Mouse (Mus musculus) liver, adult 2 months (tissue): ENCODE measurements around the gene Fam168a. TPM values are rescaled to one million over a fixed set of nuclear protein-coding genes. Genes with fewer than 3 reads are reported as not detected.

ENCODE experiments used
- DNase-seq: peaks from one replicate; pipeline ENCODE4 v3.0.0-alpha.2; 2011; ENCODE audit warnings: low read depth, low spot score; ENCODE audit errors: extremely low read depth
- H3K27ac ChIP-seq: fragments of 200-500 bp; replicated peaks from 2 replicates; pipeline ENCODE4 v1.5.1; 2012; ENCODE audit warnings: low read depth, mild to moderate bottlenecking, control low read depth, inconsistent platforms, low read length; ENCODE audit not compliant: insufficient read depth
- H3K27me3 ChIP-seq: fragments of 200-500 bp; 2 replicates; pipeline ENCODE4 v1.6.1; 2012; ENCODE audit warnings: mild to moderate bottlenecking, moderate library complexity, low read length, inconsistent platforms; ENCODE audit not compliant: control insufficient read depth, insufficient read depth
- H3K36me3 ChIP-seq: fragments of 200-500 bp; 2 replicates; pipeline ENCODE4 v1.6.1; 2012; ENCODE audit warnings: low read length, inconsistent platforms; ENCODE audit not compliant: control insufficient read depth, insufficient read depth
- H3K4me1 ChIP-seq: fragments of 200-500 bp; 2 replicates; pipeline ENCODE4 v1.6.1; 2011; ENCODE audit warnings: low read length; ENCODE audit not compliant: control insufficient read depth, insufficient read depth
- H3K4me3 ChIP-seq: fragments of 200-500 bp; 2 replicates; pipeline ENCODE4 v1.5.1; 2011; ENCODE audit warnings: low read depth, mild to moderate bottlenecking, control low read depth, low read length, moderate library complexity; ENCODE audit not compliant: insufficient read depth
- H3K79me2 ChIP-seq: fragments of 200-500 bp; 2 replicates; pipeline ENCODE4 v1.6.1; 2012; ENCODE audit warnings: inconsistent platforms, mild to moderate bottlenecking, low read length, moderate library complexity; ENCODE audit not compliant: control insufficient read depth, insufficient read depth
- H3K9ac ChIP-seq: fragments of 200-500 bp; 2 replicates; pipeline ENCODE4 v1.6.1; 2012; ENCODE audit warnings: low read depth, mild to moderate bottlenecking, control low read depth, inconsistent platforms, low read length
- CTCF ChIP-seq: fragments of 200-500 bp; IDR thresholded peaks from 2 replicates; pipeline ENCODE4 v1.5.1; 2011; ENCODE audit warnings: low read depth, low read length, control low read depth
- POLR2A ChIP-seq: fragments of 200-500 bp; IDR thresholded peaks from 2 replicates; pipeline ENCODE4 v1.6.1; 2011; ENCODE audit warnings: low read length, control low read depth; ENCODE audit not compliant: insufficient read depth; ENCODE audit errors: extremely low read depth
- WGBS: fragments of 180-500 bp; shearing (Covaris S2); methylation state at CpG from one replicate; pipeline ENCODE4 v1.1.7; 2018; 5-methylcytosine and 5-hydroxymethylcytosine counted together
- polyA plus RNA-seq: library from polyadenylated mRNA; depleted of rRNA; stranded (reverse); fragments of >200 nt; gene quantifications from 2 replicates; pipeline ENCODE4 v1.2.3, GENCODE M21; 2012
- total RNA-seq: library from RNA; depleted of rRNA; stranded (reverse); fragments of >200 nt; gene quantifications from 2 replicates; pipeline ENCODE4 v1.2.3, GENCODE M21; 2014

Fam168a gene
- total and polyA plus RNA-seq, 2 experiments: 7.4 to 32.0 TPM

- WGBS: under 1% methylated on average over 91 of the region's 91 CpGs
- Histone ChIP-seq H3K4me1 (peaks cover 2% of the 10 kb centered on the region; the same call in 1 of the 2 replicates), H3K4me3 (peak within 1 kb of the TSS; percentile 59), H3K36me3 (no peaks in the 10 kb centered on the region), H3K27ac (no peak within 1 kb of the TSS), H3K9ac (peak within 1 kb of the TSS; percentile 68), H3K79me2 (no peaks in the 10 kb centered on the region), H3K27me3 (no peaks in the 10 kb centered on the region)
- TF ChIP-seq CTCF: peak; percentile 87
- peak; percentile 28; the same call in 1 of the 2 replicates for TF ChIP-seq POLR2A
- peak; percentile 58 for DNase-seq
Observed at GRCm38 (mm10) chr7:100862828-100863638, 156.6 kb downstream of the Fam168a start, which contains the start of gene Relt. Gene Relt (minus strand): TSS chr7:100863446.

GRCm38 (mm10) chr7:100866675-100867074 is 160.2 kb downstream of the Fam168a start:
- H3K4me1 ChIP-seq: peaks cover 4% of the 10 kb centered on the region; the same call in 1 of the 2 replicates
- peak; percentile 34 for DNase-seq
- WGBS: under 1% methylated on average over 3 of the region's 3 CpGs
- no peak overlapping the region for H3K9ac ChIP-seq
- no peaks in the 10 kb centered on the region for H3K36me3 ChIP-seq
- H3K79me2 ChIP-seq: no peaks in the 10 kb centered on the region
- H3K27me3 ChIP-seq: no peaks in the 10 kb centered on the region
- TF ChIP-seq POLR2A (no peak), CTCF (peak; percentile 60)
- no peak overlapping the region for H3K27ac ChIP-seq
- no peak overlapping the region for H3K4me3 ChIP-seq

GRCm38 (mm10) chr7:100867561-100867960 is 161.1 kb downstream of the Fam168a start:
- no peak overlapping the region for H3K4me3 ChIP-seq
- H3K4me1 ChIP-seq: peaks cover 4% of the 10 kb centered on the region; the same call in 1 of the 2 replicates
- H3K36me3 ChIP-seq: no peaks in the 10 kb centered on the region
- no peaks in the 10 kb centered on the region for H3K79me2 ChIP-seq
- H3K27ac ChIP-seq: no peak overlapping the region
- no peak for DNase-seq
- TF ChIP-seq CTCF: no peak
- no peak for TF ChIP-seq POLR2A
- H3K27me3 ChIP-seq: no peaks in the 10 kb centered on the region
- WGBS: 77% methylated on average over 2 of the region's 2 CpGs
- no peak overlapping the region for H3K9ac ChIP-seq

GRCm38 (mm10) chr7:100868551-100868950 is 162.1 kb downstream of the Fam168a start:
- H3K4me3 ChIP-seq: no peak overlapping the region
- WGBS: 79% methylated on average over 4 of the region's 4 CpGs
- no peaks in the 10 kb centered on the region for H3K79me2 ChIP-seq
- no peak overlapping the region for H3K9ac ChIP-seq
- no peak for DNase-seq
- no peaks in the 10 kb centered on the region for H3K36me3 ChIP-seq
- no peak overlapping the region for H3K27ac ChIP-seq
- TF ChIP-seq CTCF: no peak
- no peak for TF ChIP-seq POLR2A
- H3K4me1 ChIP-seq: peaks cover 2% of the 10 kb centered on the region; the same call in 1 of the 2 replicates
- H3K27me3 ChIP-seq: no peaks in the 10 kb centered on the region

- H3K27me3 ChIP-seq: no peaks in the 10 kb centered on the region
- peaks cover 2% of the 10 kb centered on the region; the same call in 1 of the 2 replicates for H3K4me1 ChIP-seq
- WGBS: 92% methylated on average over 8 of the region's 8 CpGs
Observed at GRCm38 (mm10) chr7:100869877-100870629, 163.6 kb downstream of the Fam168a start.

More at GRCm38 (mm10) chr7:100869877-100870629, 163.6 kb downstream of the Fam168a start:
- no peak for DNase-seq
- no peak overlapping the region for H3K4me3 ChIP-seq
- H3K27ac ChIP-seq: no peak overlapping the region
- no peak for TF ChIP-seq POLR2A
- TF ChIP-seq CTCF: no peak
- no peaks in the 10 kb centered on the region for H3K79me2 ChIP-seq
- no peak overlapping the region for H3K9ac ChIP-seq
- H3K36me3 ChIP-seq: no peaks in the 10 kb centered on the region
